Mouse (Mus musculus) CD4-positive helper T cell, adult 2 months (primary cell): ENCODE results near the gene 4930415O20Rik.
A peak's percentile ranks its signal among the peaks of the same experiment; 100 is the strongest.

Experiments
- DNase-seq: peaks from one replicate; pipeline ENCODE4 v3.0.0-alpha.2; 2012; ENCODE audit warnings: low read depth, missing footprints, low spot score

4930415O20Rik gene

DNA sequence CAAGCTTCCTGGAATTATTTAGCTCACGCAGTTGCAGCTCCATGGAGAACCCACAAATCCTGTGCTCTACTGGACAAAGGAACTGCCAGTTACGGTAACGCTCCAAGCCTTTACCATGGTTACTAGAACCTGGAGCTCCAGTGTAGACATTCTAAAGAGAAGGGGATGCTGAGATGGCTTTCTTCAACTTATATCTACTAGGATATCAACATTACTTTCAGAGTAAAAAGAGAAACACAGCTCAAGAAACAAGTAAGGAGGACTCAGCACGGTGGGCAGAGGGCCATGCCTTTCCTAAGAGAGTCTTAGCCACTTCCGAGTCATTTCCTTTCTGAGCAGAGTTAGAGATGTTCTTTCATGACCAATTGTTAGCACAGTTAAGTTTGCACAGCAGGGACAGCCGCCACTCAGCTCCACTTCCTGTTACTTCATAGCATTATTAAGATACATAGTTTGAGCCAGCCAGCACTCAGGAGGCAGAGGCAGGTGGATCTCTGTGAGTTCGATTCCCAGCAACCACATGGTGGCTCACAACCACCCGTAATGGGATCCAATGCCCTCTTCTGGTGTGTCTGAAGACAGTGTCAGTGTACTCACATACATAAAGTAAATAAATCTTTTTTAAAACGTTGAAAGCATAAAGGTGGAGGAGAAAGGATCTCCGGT, at the start of gene 4930415O20Rik, which contains the start of gene Ccnt1:
TSS of gene 4930415O20Rik (plus strand) at position 132 of the 666 bp plus-strand sequence.
TSS of gene Ccnt1 (minus strand) at position 51 of the 666 bp plus-strand sequence.
- DNase-seq = no peak

DNA sequence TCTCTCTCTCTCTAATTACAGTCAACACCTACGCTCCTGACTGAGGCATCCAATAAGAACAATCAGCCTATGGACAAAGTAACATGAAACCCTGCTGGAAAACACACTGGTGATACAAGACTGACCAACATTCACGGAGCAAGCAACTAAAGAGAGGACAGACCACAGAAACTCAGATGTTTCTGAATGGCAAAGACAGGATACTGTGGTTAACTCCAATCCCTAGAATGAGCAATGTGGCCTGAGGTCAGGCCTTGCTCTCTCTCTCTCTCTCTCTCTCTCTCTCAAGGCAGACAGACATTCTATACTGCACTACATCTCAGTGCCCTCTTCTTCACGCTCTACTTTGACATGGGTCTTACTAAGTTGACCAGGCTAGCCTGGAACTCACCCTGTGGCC, 49.6 kb upstream of the 4930415O20Rik start:
- no peak for DNase-seq

DNA sequence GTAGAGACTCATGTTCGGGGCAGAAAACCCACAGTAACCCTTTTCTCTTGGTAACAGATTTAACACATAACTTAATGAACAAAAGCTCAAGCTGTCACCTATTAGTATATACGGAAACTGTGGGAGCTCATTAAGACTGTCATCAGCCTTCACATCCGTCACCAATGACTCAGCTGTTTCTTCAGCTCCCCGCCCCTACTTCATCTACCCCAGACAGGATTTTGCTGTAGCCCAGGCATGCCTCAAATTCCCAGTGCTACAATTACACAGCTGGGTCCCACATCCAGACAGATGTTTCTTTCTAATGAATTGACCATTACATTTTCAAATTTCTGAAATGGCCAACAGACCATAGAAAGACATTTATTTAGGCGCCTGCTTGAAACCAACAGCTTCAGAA, 44.7 kb upstream of the 4930415O20Rik start:
- DNase-seq = no peak

DNA sequence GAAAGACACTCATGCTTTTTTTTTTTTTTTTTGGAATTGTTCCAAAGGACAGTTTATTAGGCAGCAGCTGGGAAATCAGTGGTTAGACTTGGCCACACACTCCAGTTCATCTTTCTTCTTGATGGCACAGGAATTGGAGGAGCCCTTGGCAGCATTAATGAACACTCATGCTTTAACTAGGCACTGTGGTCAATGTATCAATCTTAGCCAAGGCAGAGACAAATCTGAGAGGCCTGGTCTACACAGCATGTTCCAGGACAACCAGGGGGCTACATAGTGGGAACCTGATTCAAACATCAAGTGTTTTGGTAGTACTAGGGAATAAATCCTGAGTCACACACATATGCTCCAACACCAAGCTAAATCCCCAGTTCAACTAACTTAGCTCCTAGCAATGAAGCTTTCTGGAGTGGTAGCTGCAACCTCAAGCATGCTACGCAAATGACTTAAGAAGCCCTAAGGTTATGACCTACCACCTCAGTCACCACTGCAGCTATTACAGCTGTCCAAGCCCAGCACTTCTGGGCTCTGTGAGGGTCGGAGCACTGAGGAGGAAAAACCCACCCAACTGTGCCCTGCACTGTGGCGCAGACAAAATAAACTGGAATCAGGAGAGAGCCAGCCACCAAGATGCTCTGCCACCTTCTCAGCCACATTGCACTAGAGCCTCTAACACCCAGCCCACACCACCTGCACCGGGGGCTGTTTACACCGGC, 43.6 kb upstream of the 4930415O20Rik start:
- no peak for DNase-seq

DNA sequence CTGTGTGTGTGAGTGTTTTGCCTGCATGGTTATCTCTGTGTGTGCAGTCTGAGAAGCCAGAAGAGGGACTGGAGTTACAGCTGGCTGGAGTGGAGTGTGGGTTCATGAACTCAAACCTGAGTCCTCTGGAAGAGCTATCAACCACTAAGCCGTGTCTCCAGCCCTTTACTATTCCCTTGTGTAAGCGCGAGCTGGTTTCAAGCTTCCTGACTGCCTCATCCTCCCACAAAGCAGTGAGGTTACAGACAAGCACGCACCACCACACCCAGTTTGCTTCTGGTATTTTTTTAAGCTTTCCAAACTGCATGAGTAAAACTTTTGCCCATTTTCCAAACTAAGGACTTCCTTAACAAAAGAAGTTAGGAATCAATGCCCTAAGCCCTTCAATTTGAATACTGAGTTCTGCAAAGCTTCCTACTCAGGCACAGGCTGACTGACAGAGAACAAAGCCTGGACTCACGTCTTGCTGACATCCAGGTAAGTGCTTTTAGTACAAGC, 42.7 kb upstream of the 4930415O20Rik start:
- no peak for DNase-seq

DNA sequence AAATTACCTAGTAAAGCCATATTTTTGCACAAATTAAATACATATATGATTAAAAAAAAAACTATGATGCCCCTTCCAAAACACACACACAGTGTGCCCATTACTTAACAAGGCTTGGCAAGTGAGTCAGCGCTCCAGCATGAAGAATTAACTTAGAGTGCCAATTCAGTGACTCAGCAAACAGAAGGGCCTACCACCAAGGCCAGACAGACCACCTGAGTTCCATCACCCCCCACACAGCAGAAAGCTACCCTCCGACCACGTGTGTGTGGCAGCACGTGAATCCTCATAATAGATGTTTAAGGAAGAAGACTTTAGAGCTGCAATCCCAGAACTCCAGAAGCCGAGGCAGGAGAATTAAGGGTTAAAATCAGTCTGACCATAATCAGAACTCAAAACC, 38.5 kb upstream of the 4930415O20Rik start:
- DNase-seq = no peak

DNA sequence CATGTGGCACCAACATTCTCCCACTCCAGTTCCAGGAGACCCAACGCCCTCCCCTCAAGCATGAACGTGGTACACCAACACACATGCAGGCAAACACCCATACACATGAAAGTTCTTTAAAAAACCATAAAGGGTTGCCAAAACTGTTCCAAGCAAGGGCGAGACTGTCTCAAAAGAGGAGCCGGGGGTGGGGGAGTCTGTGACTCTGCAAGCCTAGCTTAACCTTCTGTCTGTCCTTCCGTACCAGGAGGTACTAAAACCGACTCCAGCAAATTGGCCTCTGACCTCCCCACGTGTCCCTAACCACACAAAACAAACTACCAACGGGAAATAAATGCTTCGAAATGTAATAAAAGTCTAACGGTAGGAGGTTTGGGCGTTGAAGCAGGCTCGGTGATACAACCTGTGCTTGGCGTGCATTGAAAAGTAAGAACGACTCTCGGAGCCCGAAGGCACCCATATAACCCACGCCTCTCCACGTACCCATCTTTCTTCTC, 37.7 kb upstream of the 4930415O20Rik start:
- DNase-seq = peak; percentile 40

DNA sequence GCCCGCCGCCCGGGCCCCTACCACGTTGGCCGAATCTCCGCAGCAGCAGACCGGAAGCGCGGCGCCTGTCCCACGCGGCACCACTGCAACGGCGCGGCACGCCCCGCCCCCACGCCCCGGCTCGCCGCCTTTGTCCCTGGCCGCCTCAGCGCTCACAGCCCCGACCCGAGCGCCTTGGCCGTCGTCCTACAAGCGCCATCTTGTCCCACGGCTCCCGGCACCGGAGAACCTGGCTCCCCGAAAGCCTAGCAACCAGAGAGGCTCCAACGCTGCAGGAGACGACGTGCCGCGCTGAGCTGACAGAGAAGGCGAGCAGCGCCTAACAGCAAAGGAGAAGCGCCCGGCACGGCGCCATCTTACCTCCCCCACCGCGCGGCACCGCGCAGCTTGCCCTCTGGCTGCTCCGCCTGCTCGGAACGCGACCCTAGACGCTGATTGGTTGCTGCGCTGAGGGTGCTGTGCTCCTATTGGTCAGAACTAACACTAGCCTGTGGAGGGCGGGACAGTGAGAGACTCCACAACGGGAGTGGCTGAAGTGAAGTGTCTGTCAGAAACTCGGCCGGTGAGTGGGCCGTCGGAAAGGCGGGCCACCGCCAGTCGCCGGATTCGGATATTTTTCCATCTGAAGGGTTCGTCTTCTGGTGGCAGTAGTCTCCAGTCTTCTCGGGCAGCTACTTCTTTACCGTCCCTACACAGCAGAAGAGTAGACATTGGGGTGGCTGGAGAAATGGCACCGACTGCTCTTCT, 36.8 kb upstream of the 4930415O20Rik start, which contains the start of gene Kansl2:
TSS of gene Kansl2 (minus strand) at position 384 of the 747 bp plus-strand sequence.
- DNase-seq = peak; percentile 99

DNA sequence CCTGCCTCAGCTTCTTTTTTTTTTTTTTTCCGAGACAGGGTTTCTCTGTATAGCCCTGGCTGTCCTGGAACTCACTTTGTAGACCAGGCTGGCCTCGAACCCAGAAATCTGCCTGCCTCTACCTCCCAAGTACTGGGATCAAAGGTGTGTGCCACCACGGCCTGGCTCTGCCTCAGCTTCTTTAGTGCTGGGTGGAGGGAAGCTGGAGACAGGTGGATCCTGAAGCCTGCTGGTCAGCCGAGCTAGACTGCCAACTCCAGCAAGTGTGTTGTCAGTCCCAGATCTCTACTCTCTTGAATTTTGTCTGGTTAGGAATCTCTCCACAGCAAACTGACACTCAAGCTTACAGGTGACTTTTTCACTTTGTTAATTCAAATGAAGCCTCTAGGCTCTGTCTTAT, 34.9 kb upstream of the 4930415O20Rik start:
- DNase-seq = no peak

DNA sequence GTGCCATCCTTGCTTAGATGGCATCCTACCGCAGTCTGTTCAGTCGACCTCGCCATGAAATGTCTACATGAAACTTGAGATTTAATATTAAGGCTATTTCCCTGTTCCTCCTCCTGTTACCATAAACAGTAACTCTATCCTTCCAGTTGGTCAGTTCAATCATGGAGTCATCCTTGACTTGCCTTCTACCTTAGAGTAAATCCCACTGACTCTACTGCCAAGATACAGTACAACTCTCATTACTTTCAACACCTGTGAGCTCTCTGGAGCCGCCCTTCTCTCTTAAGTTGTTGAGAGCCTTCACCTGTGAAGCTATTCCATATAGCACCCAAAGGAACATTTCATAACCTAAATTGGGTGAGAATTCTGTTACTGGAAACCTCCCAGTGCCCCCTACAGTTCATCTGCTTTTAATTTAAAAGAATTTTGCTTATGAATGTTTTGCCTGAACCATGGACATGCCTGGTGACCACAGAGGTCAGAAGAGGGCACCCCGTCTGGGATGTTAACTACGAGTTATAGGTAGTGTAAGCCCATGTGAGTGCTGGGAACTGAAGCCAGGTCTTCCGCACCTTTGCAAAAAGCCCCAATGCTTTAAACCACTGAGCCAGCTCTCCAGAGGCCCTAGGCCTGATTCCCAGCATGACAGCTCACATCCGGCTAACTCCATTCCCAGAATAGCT, 33.8 kb upstream of the 4930415O20Rik start:
- no peak for DNase-seq

DNA sequence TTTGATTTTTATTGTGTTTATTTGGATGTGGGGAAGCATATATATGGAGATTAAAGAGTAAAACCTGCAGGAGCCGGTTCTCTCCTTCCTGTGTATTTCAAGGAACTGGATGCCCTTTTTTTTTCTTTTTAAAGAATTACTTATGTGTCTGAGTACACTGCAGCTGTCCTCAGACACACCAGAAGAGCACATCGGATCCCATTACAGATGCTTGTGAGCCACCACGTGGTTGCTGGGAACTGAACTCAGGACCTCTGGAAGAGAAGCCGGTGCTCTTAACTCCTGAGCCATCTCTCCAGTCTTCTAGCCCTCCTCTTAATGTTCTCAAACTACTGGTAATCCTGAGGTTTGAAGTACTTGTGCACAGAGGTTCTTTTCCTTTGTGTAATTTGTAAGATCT, 32.9 kb upstream of the 4930415O20Rik start:
- DNase-seq = no peak

DNA sequence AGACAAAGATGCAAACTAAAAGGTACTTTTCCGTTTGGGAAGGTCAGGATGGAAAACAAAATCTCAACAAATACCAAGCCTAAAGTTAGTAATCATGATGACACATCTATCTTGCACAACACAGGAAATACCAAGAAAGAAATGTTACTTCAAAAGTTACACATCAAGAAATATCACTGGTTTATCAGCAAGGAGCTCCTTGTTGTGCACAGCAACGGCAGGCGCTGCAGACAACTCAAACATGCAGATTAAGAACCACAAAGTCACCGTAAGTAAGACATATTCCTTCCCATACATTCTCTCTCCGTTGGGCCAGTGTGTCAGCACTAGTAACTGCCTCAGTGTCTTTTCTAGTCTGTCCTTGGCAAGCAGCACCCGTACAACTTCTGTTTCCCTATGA, 29.7 kb upstream of the 4930415O20Rik start:
- peak; percentile 32 for DNase-seq

DNA sequence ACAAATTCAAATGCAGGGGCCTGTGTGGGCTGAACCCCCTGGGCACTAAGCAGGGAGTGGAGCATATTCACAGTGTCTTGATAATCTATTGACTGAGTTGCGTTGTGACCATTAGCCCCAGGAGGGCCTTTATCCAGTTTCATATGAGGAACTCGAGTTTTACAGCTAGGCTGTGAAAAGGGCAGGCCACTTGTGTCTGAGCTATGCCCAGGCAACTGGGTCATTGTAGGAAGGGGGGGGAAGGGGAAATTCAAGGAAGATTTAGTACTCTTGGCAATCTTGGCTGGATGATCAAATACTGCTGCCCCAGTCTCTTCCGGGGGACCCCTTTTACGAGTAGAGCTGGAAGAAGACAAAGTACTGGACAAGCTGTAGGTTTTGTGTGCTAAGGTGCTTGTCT, 27.5 kb upstream of the 4930415O20Rik start:
- no peak for DNase-seq

DNA sequence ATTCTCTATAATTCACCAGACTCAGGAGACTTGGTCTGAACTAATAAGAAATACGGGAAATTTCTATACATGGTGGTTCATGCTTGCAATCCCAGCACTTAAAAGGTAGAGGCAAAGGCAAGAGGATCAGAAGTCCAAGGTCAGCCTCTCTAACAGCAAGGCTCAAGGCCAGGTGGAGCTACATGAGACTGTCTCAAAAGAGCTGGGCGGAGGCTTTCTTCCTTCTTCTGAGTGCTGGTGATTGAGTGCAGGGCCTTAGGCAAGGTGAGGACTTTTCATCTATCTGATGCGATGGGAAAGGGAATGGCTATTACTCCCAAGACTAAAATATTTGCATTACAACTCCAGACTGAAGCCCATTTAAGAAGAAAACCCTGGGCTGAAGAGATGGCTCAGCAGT, 25.7 kb upstream of the 4930415O20Rik start:
- no peak for DNase-seq

DNA sequence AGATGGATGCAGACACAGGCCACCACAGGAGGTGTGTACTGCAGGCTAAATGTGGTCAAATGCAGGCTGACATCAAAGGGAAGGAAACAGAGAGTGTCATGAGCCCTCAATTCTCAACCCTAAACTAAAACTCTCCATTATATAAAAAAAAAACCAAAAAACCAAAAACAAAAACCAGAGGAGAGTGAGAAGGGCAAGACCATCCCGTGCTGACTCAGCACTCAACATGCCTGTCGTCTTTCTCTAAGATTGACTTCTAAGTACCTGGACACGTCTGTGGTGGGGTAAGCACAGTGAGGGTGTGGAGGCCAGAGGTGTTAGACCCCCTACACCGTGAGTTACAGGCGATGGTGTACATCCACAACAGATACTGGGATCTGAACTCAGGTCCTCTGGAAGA, 24.0 kb upstream of the 4930415O20Rik start:
- no peak for DNase-seq

DNA sequence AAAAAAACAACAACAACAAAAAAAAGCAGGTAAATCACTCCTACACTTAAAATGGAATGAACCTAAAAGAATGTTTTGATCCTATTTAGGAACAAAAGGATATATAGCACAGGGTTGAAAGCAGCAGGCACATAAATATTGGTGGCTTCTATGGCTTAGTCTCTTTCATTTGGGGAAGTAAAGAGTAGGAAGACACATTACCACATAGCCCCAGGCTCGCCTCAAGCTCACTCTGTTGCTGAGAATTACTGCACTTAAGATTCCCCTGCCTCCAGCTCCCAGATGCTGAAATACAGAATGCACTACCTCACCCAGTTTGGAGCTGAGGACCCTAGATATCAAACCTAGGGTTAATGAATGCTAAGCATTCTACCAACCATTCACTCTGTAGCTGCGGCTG, 18.0 kb upstream of the 4930415O20Rik start:
- DNase-seq = no peak

DNA sequence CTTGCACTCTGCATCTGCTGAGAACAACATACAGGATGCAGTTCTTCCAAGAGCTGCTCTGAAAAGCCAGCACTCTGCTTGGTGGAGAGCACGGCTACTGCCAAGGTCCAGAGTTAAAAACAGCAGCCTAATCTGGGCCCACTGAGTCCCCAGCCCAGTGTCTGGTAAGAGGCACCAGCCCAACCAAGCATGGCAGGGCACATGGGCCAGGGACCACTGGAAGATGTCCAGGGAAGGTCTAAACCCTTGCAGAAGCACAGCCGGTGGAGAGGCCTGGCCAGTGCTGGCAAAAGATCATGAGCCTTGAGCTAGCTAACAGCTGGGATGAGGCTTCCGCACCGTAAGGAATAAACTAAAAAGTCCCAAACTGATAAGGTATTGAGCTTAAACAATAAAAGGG, 14.9 kb upstream of the 4930415O20Rik start:
- no peak for DNase-seq

DNA sequence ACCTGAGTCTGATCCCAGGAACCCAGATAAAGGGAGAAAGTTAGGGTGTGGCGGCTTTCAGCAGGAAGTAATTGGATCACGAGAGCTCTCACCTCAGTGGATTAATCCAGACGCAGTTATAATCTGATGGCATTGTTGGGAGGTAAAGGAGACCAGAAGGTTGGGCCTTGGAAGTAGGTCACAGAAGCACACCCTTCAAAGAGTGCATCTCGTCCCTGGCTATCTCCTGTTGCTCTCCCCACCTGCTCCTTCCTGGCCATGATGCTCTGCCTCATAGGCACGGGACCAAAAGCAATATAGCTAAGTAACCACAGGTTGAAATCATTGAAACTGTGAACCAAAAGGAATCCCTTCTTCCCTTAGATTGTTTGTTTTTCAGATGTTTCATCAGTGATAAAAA, 13.6 kb upstream of the 4930415O20Rik start:
- no peak for DNase-seq

DNA sequence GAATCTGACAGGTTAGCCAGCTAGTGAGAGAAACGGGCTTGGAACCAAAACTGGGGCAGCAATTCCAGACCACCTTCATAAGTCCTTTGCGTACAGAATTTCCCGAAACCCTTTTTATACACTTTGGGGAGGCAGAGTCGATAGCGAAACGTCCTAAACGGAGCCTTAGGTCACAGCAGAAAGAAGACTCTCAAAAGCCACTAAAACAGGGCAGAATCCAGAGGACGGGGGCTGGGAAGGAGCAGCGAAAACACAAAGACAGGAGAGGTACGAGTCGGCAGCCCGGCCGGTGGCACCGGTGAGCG, 3.9 kb upstream of the 4930415O20Rik start:
- no peak for DNase-seq

DNA sequence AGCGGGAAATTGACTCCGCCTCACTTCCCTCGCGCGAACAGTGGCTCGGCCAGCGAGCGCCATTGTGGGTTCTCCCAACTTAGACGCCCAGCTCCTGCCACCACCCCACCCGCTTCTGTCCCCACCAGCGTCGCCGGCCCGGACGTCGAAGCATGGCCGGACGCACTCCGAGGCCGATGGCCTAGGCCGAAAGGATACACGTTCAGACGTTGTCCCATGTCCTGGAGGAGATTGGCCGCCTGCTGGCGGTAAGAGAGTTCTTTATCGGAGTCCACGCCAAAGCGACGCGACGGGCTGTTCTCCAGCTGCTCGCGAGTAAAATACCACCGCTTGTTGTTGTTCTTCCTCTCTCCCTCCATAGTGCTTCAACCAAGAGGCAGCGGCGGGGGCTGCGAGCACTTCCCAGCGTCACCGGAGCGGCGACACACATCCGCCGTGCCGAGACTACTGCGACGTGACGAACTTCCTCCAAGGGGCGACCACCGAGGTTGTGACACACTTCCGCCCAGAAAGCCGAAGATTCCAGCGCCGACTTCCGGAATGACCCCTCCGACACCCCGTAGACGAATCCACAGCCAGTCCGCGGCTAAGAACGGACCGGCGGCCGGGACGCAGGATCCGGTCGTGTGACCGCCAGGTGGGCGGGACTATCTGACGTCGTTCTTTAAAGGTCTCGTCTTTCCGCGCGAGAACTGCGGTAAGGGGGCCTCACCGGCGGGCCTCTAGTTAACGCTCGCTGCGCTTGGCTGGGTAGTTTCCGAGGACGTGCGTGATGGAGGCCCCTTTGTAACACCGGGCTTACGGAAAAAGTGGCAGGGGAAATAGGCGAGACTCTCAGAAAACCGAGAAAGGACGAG, 3.3 kb upstream of the 4930415O20Rik start:
- DNase-seq = peak; percentile 100
